Mouse (Mus musculus) CD4-positive helper T cell, adult 2 months (primary cell): ENCODE data around the gene Sp1.
A peak's percentile ranks its signal among the peaks of the same experiment; 100 is the strongest.

Experiments used
- DNase-seq: peaks from one replicate; pipeline ENCODE4 v3.0.0-alpha.2; 2012; ENCODE audit warnings: low read depth, missing footprints, low spot score

Sp1 gene

GRCm38 (mm10) chr15:102433173-102433572, 27.2 kb downstream of the Sp1 start:
- no peak for DNase-seq

- DNase-seq = peak; percentile 79
Measured at GRCm38 (mm10) chr15:102442490-102442889, 36.5 kb downstream of the Sp1 start.

- DNase-seq = no peak
Measured at GRCm38 (mm10) chr15:102445146-102445545, 39.2 kb downstream of the Sp1 start, which contains the start of gene Amhr2. Gene Amhr2, plus strand, starts transcription at chr15:102445367.

GRCm38 (mm10) chr15:102446448-102446847, 40.5 kb downstream of the Sp1 start:
- DNase-seq = no peak

- no peak for DNase-seq
Measured at GRCm38 (mm10) chr15:102449366-102449765, 43.4 kb downstream of the Sp1 start.

GRCm38 (mm10) chr15:102450928-102451327, 45.0 kb downstream of the Sp1 start:
- no peak for DNase-seq

- DNase-seq = no peak
Measured at GRCm38 (mm10) chr15:102451666-102452430, 45.9 kb downstream of the Sp1 start.

- DNase-seq = peak; percentile 39
Measured at GRCm38 (mm10) chr15:102455993-102456392, 50.0 kb downstream of the Sp1 start.

GRCm38 (mm10) chr15:102458050-102458736, 52.2 kb downstream of the Sp1 start:
- DNase-seq = peak; percentile 84

- DNase-seq = peak; percentile 97
Measured at GRCm38 (mm10) chr15:102458904-102459317, 53.0 kb downstream of the Sp1 start, which contains the start of gene Prr13. Gene Prr13, plus strand, starts transcription at chr15:102459028.

GRCm38 (mm10) chr15:102459381-102459780, 53.4 kb downstream of the Sp1 start:
- no peak for DNase-seq

GRCm38 (mm10) chr15:102459847-102460246, 53.9 kb downstream of the Sp1 start:
- DNase-seq = peak; percentile 25

- DNase-seq = no peak
Measured at GRCm38 (mm10) chr15:102460409-102460808, 54.5 kb downstream of the Sp1 start.

GRCm38 (mm10) chr15:102460971-102461370, 55.0 kb downstream of the Sp1 start:
- peak; percentile 16 for DNase-seq

GRCm38 (mm10) chr15:102461430-102462075, 55.6 kb downstream of the Sp1 start:
- DNase-seq = no peak

- peak; percentile 59 for DNase-seq
Measured at GRCm38 (mm10) chr15:102463666-102464065, 57.7 kb downstream of the Sp1 start.

GRCm38 (mm10) chr15:102468675-102469370, 62.9 kb downstream of the Sp1 start:
- no peak for DNase-seq

- DNase-seq = peak; percentile 98
Measured at GRCm38 (mm10) chr15:102470183-102470604, 64.3 kb downstream of the Sp1 start, which contains the start of gene Pcbp2. Gene Pcbp2, plus strand, starts transcription at chr15:102470539.

GRCm38 (mm10) chr15:102470605-102471294, 64.8 kb downstream of the Sp1 start:
- peak; percentile 90 for DNase-seq

GRCm38 (mm10) chr15:102471295-102471645, 65.3 kb downstream of the Sp1 start:
- no peak for DNase-seq

- no peak for DNase-seq
Measured at GRCm38 (mm10) chr15:102471727-102472126, 65.8 kb downstream of the Sp1 start.
